ENCODE assay signal across 30 mouse cellular contexts in genomic region chr19:11635572-11635971, GRCm38 (mm10). TPM values are rescaled to one million over a fixed set of nuclear protein-coding genes. Genes with fewer than 3 reads are reported as not detected.
"Had no signal": no experiment of that assay in that cellular context is flagged by ENCODE, and none has a peak within 500 bp of the region (broad histone marks: within the 10 kb centered on the region; RNA-seq: fewer than 3 reads in every experiment).

No protein-coding gene starts in this region.

- H3K4me2 ChIP-seq: limb, embryonic 13.5 days; liver, embryonic 13.5 days; lung, embryonic 14.5 days; midbrain, embryonic 12.5 days; midbrain, embryonic 15.5 days; neural tube, embryonic 12.5 days; neural tube, embryonic 15.5 days had no signal

- ATAC-seq: lung, postnatal 0 days; midbrain, embryonic 15.5 days had no signal

- DNase-seq: kidney, adult 11 months; kidney, adult 8-10 months; kidney, postnatal 25 days; layer of hippocampus, adult 9-11 months; liver; liver, embryonic 13.5 days; lung, embryonic 14.5 days; right cerebral cortex, adult 18-20 months; right cerebral cortex, postnatal 25 days; spleen, adult 18-20 months; thymus, adult 18-20 months; thymus, postnatal 36 days had no signal

- H3K9me3 ChIP-seq: limb, embryonic 10.5 days; limb, embryonic 13.5 days; liver, embryonic 13.5 days; midbrain, embryonic 12.5 days; midbrain, embryonic 15.5 days; neural tube, embryonic 12.5 days; neural tube, embryonic 15.5 days had no signal

- H3K4me1 ChIP-seq: limb, embryonic 10.5 days; limb, embryonic 13.5 days; liver, embryonic 13.5 days; midbrain, embryonic 12.5 days; midbrain, embryonic 15.5 days; neural tube, embryonic 12.5 days; neural tube, embryonic 15.5 days had no signal

- H3K36me3 ChIP-seq: limb, embryonic 10.5 days; limb, embryonic 13.5 days; liver, embryonic 13.5 days; midbrain, embryonic 12.5 days; midbrain, embryonic 15.5 days; neural tube, embryonic 12.5 days; neural tube, embryonic 15.5 days had no signal

- H3K4me3 ChIP-seq: layer of hippocampus, adult 2 months; limb, embryonic 10.5 days; limb, embryonic 13.5 days; liver, embryonic 13.5 days; midbrain, embryonic 12.5 days; midbrain, embryonic 15.5 days; neural tube, embryonic 12.5 days; neural tube, embryonic 15.5 days had no signal

- H3K9ac ChIP-seq: limb, embryonic 13.5 days; liver, embryonic 13.5 days; lung, embryonic 14.5 days; midbrain, embryonic 12.5 days; midbrain, embryonic 15.5 days; neural tube, embryonic 12.5 days; neural tube, embryonic 15.5 days had no signal

- H3K27ac ChIP-seq: layer of hippocampus, adult 2 months; limb, embryonic 10.5 days; limb, embryonic 13.5 days; liver, embryonic 13.5 days; macrophage; midbrain, embryonic 12.5 days; midbrain, embryonic 15.5 days; neural tube, embryonic 12.5 days; neural tube, embryonic 15.5 days had no signal

- H3K27me3 ChIP-seq: limb, embryonic 13.5 days; liver, embryonic 13.5 days; midbrain, embryonic 12.5 days; midbrain, embryonic 15.5 days; neural tube, embryonic 12.5 days; neural tube, embryonic 15.5 days had no signal

RNA-seq across cellular contexts. Expression of gene Ms4a3, which starts 5.1 kb away (rescaled TPM):
- total RNA-seq: layer of hippocampus, adult 2 months; layer of hippocampus, postnatal 25 days; left cerebral cortex, adult 18-20 months; left cerebral cortex, postnatal 25 days had no signal
- polyA plus RNA-seq: kidney, embryonic 16.5 days; large intestine, adult 2 months; limb, embryonic 10.5 days; limb, embryonic 13.5 days; lung, embryonic 14.5 days; lung, postnatal 0 days; midbrain, embryonic 12.5 days; midbrain, embryonic 15.5 days; neural tube, embryonic 12.5 days; testis, adult 2 months; urinary bladder, adult 2 months had no signal

RNA-seq across cellular contexts. Expression of gene Ms4a2, which starts 12.1 kb away (rescaled TPM):
- total RNA-seq: layer of hippocampus, postnatal 25 days; left cerebral cortex, adult 18-20 months; left cerebral cortex, postnatal 25 days had no signal
- polyA plus RNA-seq: large intestine, adult 2 months; limb, embryonic 10.5 days; midbrain, embryonic 12.5 days; midbrain, embryonic 15.5 days; testis, adult 2 months had no signal

RNA-seq across cellular contexts. Expression of gene Oosp2, which starts 24.8 kb away (rescaled TPM):
- total RNA-seq: layer of hippocampus, adult 2 months; layer of hippocampus, postnatal 25 days; left cerebral cortex, adult 18-20 months; left cerebral cortex, postnatal 25 days had no signal
- polyA plus RNA-seq: kidney, embryonic 16.5 days; large intestine, adult 2 months; limb, embryonic 10.5 days; limb, embryonic 13.5 days; liver, embryonic 13.5 days; lung, embryonic 14.5 days; lung, postnatal 0 days; macrophage; midbrain, embryonic 12.5 days; midbrain, embryonic 15.5 days; neural tube, embryonic 12.5 days; neural tube, embryonic 15.5 days; stomach, embryonic 16.5 days; testis, adult 2 months; urinary bladder, adult 2 months had no signal

RNA-seq across cellular contexts. Expression of gene Oosp1, which starts 55.4 kb away (rescaled TPM):
- total RNA-seq: layer of hippocampus, adult 2 months; layer of hippocampus, postnatal 25 days; left cerebral cortex, adult 18-20 months; left cerebral cortex, postnatal 25 days had no signal
- polyA plus RNA-seq: kidney, embryonic 16.5 days; large intestine, adult 2 months; limb, embryonic 10.5 days; limb, embryonic 13.5 days; liver, embryonic 13.5 days; liver, embryonic 16.5 days; lung, embryonic 14.5 days; lung, postnatal 0 days; macrophage; midbrain, embryonic 12.5 days; midbrain, embryonic 15.5 days; neural tube, embryonic 12.5 days; neural tube, embryonic 15.5 days; stomach, embryonic 16.5 days; testis, adult 2 months; urinary bladder, adult 2 months had no signal
